Mouse (Mus musculus) liver, adult 2 months (tissue): ENCODE results near the gene Trip11. TPM values are rescaled to one million over a fixed set of nuclear protein-coding genes. Genes with fewer than 3 reads are reported as not detected.

ENCODE experiments used
- DNase-seq: peaks from one replicate; pipeline ENCODE4 v3.0.0-alpha.2; 2011; ENCODE audit warnings: low read depth, low spot score; ENCODE audit errors: extremely low read depth
- H3K27ac ChIP-seq: fragments of 200-500 bp; replicated peaks from 2 replicates; pipeline ENCODE4 v1.5.1; 2012; ENCODE audit warnings: low read depth, mild to moderate bottlenecking, control low read depth, inconsistent platforms, low read length; ENCODE audit not compliant: insufficient read depth
- H3K27me3 ChIP-seq: fragments of 200-500 bp; 2 replicates; pipeline ENCODE4 v1.6.1; 2012; ENCODE audit warnings: mild to moderate bottlenecking, moderate library complexity, low read length, inconsistent platforms; ENCODE audit not compliant: control insufficient read depth, insufficient read depth
- H3K36me3 ChIP-seq: fragments of 200-500 bp; 2 replicates; pipeline ENCODE4 v1.6.1; 2012; ENCODE audit warnings: low read length, inconsistent platforms; ENCODE audit not compliant: control insufficient read depth, insufficient read depth
- H3K4me1 ChIP-seq: fragments of 200-500 bp; 2 replicates; pipeline ENCODE4 v1.6.1; 2011; ENCODE audit warnings: low read length; ENCODE audit not compliant: control insufficient read depth, insufficient read depth
- H3K4me3 ChIP-seq: fragments of 200-500 bp; 2 replicates; pipeline ENCODE4 v1.5.1; 2011; ENCODE audit warnings: low read depth, mild to moderate bottlenecking, control low read depth, low read length, moderate library complexity; ENCODE audit not compliant: insufficient read depth
- H3K79me2 ChIP-seq: fragments of 200-500 bp; 2 replicates; pipeline ENCODE4 v1.6.1; 2012; ENCODE audit warnings: inconsistent platforms, mild to moderate bottlenecking, low read length, moderate library complexity; ENCODE audit not compliant: control insufficient read depth, insufficient read depth
- H3K9ac ChIP-seq: fragments of 200-500 bp; 2 replicates; pipeline ENCODE4 v1.6.1; 2012; ENCODE audit warnings: low read depth, mild to moderate bottlenecking, control low read depth, inconsistent platforms, low read length
- CTCF ChIP-seq: fragments of 200-500 bp; IDR thresholded peaks from 2 replicates; pipeline ENCODE4 v1.5.1; 2011; ENCODE audit warnings: low read depth, low read length, control low read depth
- POLR2A ChIP-seq: fragments of 200-500 bp; IDR thresholded peaks from 2 replicates; pipeline ENCODE4 v1.6.1; 2011; ENCODE audit warnings: low read length, control low read depth; ENCODE audit not compliant: insufficient read depth; ENCODE audit errors: extremely low read depth
- WGBS: fragments of 180-500 bp; shearing (Covaris S2); methylation state at CpG from one replicate; pipeline ENCODE4 v1.1.7; 2018; 5-methylcytosine and 5-hydroxymethylcytosine counted together
- polyA plus RNA-seq: library from polyadenylated mRNA; depleted of rRNA; stranded (reverse); fragments of >200 nt; gene quantifications from 2 replicates; pipeline ENCODE4 v1.2.3, GENCODE M21; 2012
- total RNA-seq: library from RNA; depleted of rRNA; stranded (reverse); fragments of >200 nt; gene quantifications from 2 replicates; pipeline ENCODE4 v1.2.3, GENCODE M21; 2014

Trip11 gene
- total and polyA plus RNA-seq, 2 experiments, result 2.5 to 14.8 TPM

DNA sequence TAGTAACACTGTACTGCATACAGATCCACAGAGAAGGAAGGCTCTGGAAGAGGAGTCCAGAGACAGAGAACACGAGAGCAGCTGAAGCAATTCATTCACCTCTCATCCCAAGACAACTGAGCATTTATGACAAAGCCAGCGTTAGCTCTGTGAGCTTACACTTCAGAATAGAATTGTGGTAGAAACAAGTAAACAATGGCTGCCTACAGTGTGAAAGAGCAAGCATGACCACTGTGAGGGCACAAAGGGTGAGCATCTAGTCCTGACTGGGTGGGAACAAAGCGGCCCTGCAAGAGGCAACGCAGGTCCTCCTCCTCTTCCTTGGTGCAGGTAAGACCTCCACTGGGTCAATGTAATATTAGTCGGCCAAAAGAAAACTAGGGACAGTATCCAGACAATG is 22.0 kb downstream of the Trip11 start:
- H3K27ac ChIP-seq, result no peak overlapping the region
- no peak overlapping the region for H3K4me3 ChIP-seq
- no peak for DNase-seq
- no peaks in the 10 kb centered on the region for H3K27me3 ChIP-seq
- no peak overlapping the region for H3K9ac ChIP-seq
- peaks cover 48% of the 10 kb centered on the region for H3K36me3 ChIP-seq
- no peaks in the 10 kb centered on the region; the same call in 1 of the 2 replicates for H3K4me1 ChIP-seq
- TF ChIP-seq POLR2A (no peak), CTCF (no peak)
- 89% methylated on average over 5 of the region's 5 CpGs for WGBS
- H3K79me2 ChIP-seq, result no peaks in the 10 kb centered on the region

GRCm38 (mm10) chr12:101889351-101889750 is 23.7 kb downstream of the Trip11 start:
- Histone ChIP-seq H3K27ac (no peak overlapping the region), H3K4me3 (no peak overlapping the region), H3K4me1 (no peaks in the 10 kb centered on the region; the same call in 1 of the 2 replicates), H3K36me3 (peaks cover 59% of the 10 kb centered on the region), H3K79me2 (no peaks in the 10 kb centered on the region), H3K27me3 (no peaks in the 10 kb centered on the region), H3K9ac (no peak overlapping the region)
- peak; percentile 91 for DNase-seq
- no peak for TF ChIP-seq CTCF
- no peak for TF ChIP-seq POLR2A
- WGBS, result 23% methylated on average over 3 of the region's 3 CpGs

- Histone ChIP-seq H3K9ac (no peak overlapping the region), H3K79me2 (no peaks in the 10 kb centered on the region), H3K27ac (no peak overlapping the region), H3K4me3 (no peak overlapping the region), H3K27me3 (no peaks in the 10 kb centered on the region), H3K36me3 (peaks cover 61% of the 10 kb centered on the region), H3K4me1 (no peaks in the 10 kb centered on the region; the same call in 1 of the 2 replicates)
- 91% methylated on average over 2 of the region's 2 CpGs for WGBS
- TF ChIP-seq POLR2A (no peak), CTCF (no peak)
- DNase-seq, result no peak
Measured at GRCm38 (mm10) chr12:101888312-101888711, 24.8 kb downstream of the Trip11 start.

- 95% methylated on average over 7 of the region's 7 CpGs for WGBS
- Histone ChIP-seq H3K27ac (no peak overlapping the region), H3K36me3 (peaks cover 55% of the 10 kb centered on the region), H3K27me3 (no peaks in the 10 kb centered on the region), H3K4me3 (no peak overlapping the region), H3K9ac (no peak overlapping the region), H3K4me1 (no peaks in the 10 kb centered on the region; the same call in 1 of the 2 replicates), H3K79me2 (no peaks in the 10 kb centered on the region; the same call in 1 of the 2 replicates)
- TF ChIP-seq CTCF (no peak), POLR2A (no peak)
- DNase-seq, result no peak
Measured at GRCm38 (mm10) chr12:101884926-101885325, 28.1 kb downstream of the Trip11 start.

- WGBS, result 86% methylated on average over 2 of the region's 2 CpGs
- no peaks in the 10 kb centered on the region for H3K4me1 ChIP-seq
- DNase-seq, result no peak
- TF ChIP-seq POLR2A (no peak), CTCF (no peak)
- no peaks in the 10 kb centered on the region; the same call in 1 of the 2 replicates for H3K79me2 ChIP-seq
- H3K27ac ChIP-seq, result no peak overlapping the region
- no peaks in the 10 kb centered on the region for H3K27me3 ChIP-seq
- no peak overlapping the region for H3K4me3 ChIP-seq
- H3K9ac ChIP-seq, result no peak overlapping the region
- peaks cover 50% of the 10 kb centered on the region for H3K36me3 ChIP-seq
Measured at GRCm38 (mm10) chr12:101876374-101876773, 36.7 kb downstream of the Trip11 start.

DNA sequence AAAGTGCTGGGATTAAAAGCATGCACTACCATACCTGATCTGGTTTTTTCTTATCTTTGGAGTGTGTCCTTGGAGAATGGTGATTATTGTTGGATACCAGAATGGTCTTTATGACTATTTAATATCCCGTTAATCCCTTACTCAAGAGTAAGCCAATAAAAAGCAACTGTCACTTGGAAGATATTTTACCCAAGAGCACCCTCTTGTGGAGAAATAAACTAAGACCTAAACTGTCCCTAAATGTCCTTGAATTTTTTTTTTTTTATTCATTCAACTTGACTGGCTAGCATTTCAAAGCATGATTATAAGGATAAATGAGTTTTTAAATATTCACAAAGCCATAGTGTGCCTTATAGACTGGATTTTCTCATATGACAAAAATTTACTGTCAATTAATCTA is 38.0 kb downstream of the Trip11 start:
- H3K4me1 ChIP-seq, result no peaks in the 10 kb centered on the region
- peaks cover 48% of the 10 kb centered on the region for H3K36me3 ChIP-seq
- H3K27ac ChIP-seq, result no peak overlapping the region
- no peak for TF ChIP-seq POLR2A
- no peak for TF ChIP-seq CTCF
- no peaks in the 10 kb centered on the region for H3K27me3 ChIP-seq
- no peak overlapping the region for H3K4me3 ChIP-seq
- 63% methylated on average over 1 of the region's 1 CpGs for WGBS
- no peak overlapping the region for H3K9ac ChIP-seq
- peak; percentile 29 for DNase-seq
- H3K79me2 ChIP-seq, result no peaks in the 10 kb centered on the region
